Mouse (Mus musculus): ENCODE data around the gene Man1c1. TPM values are rescaled to one million over a fixed set of nuclear protein-coding genes. Genes with fewer than 3 reads are reported as not detected.

Gene Man1c1
- polyA plus RNA-seq, 1 experiment from 2014 or later = 5.6 TPM

DNA sequence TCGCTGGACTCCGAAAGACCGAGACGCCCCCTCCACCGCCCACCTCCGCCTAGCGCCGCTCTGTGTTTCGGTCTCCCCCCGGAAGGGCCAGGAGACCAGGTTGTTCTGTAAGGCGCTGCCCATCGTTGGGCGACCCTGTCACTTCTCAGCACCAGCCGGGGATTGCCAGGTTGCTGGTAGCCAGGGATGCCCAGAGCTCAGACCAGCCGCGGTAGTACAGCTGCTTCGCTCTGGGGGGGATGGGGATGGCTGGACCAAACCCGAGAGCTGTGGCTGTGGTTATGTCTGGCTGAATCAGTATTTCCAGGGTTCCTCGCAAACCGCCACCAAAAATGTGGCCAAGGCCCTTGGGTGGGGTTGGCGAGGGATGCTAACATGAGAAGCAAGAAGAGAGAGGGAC is 500 bp upstream of the Man1c1 start:
- WGBS = under 1% methylated on average over 21 of the region's 21 CpGs
- no peak; the same call in 1 of the 2 replicates for ATAC-seq (ENCODE audit: low read depth)
- Histone ChIP-seq H3K36me3 (ENCODE audit: control insufficient read depth, insufficient read depth, low read length) (no peaks in the 10 kb centered on the region), H3K27ac (ENCODE audit: low read depth, low read length) (peak overlapping the region; percentile 77), H3K9me3 (ENCODE audit: control insufficient read depth, low read length) (no peaks in the 10 kb centered on the region), H3K4me3 (ENCODE audit: low read depth, low read length) (peak overlapping the region; percentile 63), H3K4me1 (ENCODE audit: control insufficient read depth, insufficient read depth, low read length) (peaks cover 25% of the 10 kb centered on the region), H3K9ac (replicated peaks; ENCODE audit: low read depth, low read length) (peak overlapping the region; percentile 65), H3K27me3 (ENCODE audit: control insufficient read depth, insufficient read depth, low read length) (0 out of 2 replicates have a peak, but pooled peaks cover 3% of the 10 kb centered on the region), H3K4me2 (ENCODE audit: low read depth, low read length) (peak overlapping the region; percentile 82)

DNA sequence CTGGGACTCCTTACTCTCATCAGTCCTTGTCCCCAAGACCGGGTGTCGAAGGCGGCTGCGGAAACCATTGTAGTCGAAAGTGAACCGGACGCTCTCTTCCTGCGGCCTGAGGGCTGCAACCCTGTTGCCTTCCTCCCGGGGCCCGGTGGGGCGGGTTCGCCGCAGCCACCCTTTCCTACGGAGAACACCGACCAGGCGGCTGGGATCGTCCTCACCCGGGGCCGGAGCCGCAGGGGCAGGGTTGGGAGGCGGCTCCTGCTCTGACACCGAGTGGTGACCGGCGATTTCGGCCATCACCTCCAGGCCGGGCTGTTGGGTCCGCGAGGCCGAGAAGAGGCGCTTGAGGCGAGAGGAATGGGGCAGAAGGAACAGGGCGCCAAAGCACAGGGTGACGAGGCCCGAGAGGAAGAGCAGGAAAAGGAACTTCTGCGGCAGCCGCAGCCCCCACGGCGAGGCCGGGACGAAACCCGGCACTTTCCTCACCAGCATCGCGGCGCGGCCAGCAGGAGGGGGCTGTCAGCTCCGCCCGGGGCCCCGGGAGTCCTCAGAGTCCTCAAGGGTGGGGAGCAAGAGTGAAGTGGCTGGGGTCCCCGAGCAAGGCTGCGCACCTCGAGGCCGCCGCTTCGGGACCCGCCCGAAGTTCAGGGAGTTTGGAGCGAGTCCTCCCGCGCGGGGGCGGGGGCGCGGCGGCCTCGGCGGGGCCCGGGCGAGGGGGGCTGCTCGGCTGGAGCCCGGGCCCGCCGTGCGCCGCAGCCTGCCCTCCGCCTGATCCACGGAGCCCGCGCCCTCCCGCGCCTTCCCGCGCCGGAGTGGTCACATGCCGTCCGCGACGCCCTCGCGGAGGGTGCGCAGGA is 882 bp downstream of the Man1c1 start:
- peaks cover 25% of the 10 kb centered on the region for H3K4me1 ChIP-seq (ENCODE audit: control insufficient read depth, insufficient read depth, low read length)
- 1% methylated on average over 75 of the region's 90 CpGs for WGBS
- peak; percentile 19 for ATAC-seq (ENCODE audit: low read depth)
- peak overlapping the region; percentile 63 for H3K4me3 ChIP-seq (ENCODE audit: low read depth, low read length)
- peak overlapping the region; percentile 58 for H3K9ac ChIP-seq (replicated peaks; ENCODE audit: low read depth, low read length)
- H3K27me3 ChIP-seq (ENCODE audit: control insufficient read depth, insufficient read depth, low read length) = 0 out of 2 replicates have a peak, but pooled peaks cover 3% of the 10 kb centered on the region
- no peaks in the 10 kb centered on the region for H3K9me3 ChIP-seq (ENCODE audit: control insufficient read depth, low read length)
- no peak overlapping the region; the same call in 1 of the 2 replicates for H3K27ac ChIP-seq (ENCODE audit: low read depth, low read length)
- H3K36me3 ChIP-seq (ENCODE audit: control insufficient read depth, insufficient read depth, low read length) = no peaks in the 10 kb centered on the region
- peak overlapping the region; percentile 82 for H3K4me2 ChIP-seq (ENCODE audit: low read depth, low read length)

DNA sequence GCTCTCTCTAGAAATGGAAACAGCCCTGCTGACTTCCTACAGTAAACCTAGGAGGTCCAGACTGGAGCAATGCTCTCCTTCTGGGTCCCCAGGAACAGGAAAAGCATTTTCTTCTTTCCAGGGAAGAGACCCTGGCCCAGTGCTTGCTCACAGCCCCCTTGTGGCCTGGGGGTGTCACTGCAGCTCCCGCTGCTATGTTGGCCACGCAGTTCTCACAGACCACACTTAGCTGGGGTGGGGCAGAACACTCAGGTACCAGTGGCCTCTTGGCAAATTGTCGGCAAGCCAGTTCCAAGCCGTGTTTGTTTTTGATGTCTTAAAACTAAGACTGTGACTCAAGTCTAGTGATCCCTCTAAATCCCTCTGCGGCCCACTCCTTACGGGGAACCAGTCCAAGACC is 2.2 kb downstream of the Man1c1 start:
- Histone ChIP-seq H3K27ac (ENCODE audit: low read depth, low read length) (no peak overlapping the region), H3K4me3 (ENCODE audit: low read depth, low read length) (peak overlapping the region; percentile 63), H3K4me1 (ENCODE audit: control insufficient read depth, insufficient read depth, low read length) (peaks cover 25% of the 10 kb centered on the region), H3K9ac (replicated peaks; ENCODE audit: low read depth, low read length) (no peak overlapping the region), H3K9me3 (ENCODE audit: control insufficient read depth, low read length) (no peaks in the 10 kb centered on the region), H3K4me2 (ENCODE audit: low read depth, low read length) (peak overlapping the region; percentile 82), H3K27me3 (ENCODE audit: control insufficient read depth, insufficient read depth, low read length) (0 out of 2 replicates have a peak, but pooled peaks cover 3% of the 10 kb centered on the region), H3K36me3 (ENCODE audit: control insufficient read depth, insufficient read depth, low read length) (no peaks in the 10 kb centered on the region)
- no peak for ATAC-seq (ENCODE audit: low read depth)
- 39% methylated on average over 6 of the region's 6 CpGs for WGBS

DNA sequence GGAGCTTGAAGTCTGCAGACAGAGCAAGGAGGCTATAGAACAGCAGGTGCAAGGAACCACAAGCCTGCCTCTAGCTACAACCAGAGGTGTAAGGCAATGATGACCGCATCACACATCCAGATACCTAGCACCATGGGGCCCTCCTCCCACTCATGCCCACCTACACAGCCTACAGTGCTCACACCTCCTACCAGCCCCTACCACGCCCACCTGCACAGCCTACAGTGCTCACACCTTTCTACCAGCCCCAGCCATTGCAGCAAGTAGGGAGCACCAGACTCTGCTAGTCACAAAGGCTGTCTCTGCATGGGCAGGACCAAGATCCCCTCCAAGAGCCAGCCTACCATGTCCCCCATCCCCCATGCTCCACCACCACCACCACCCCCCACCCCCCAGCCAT is 3.2 kb downstream of the Man1c1 start:
- Histone ChIP-seq H3K4me2 (ENCODE audit: low read depth, low read length) (peak overlapping the region; percentile 82), H3K4me1 (ENCODE audit: control insufficient read depth, insufficient read depth, low read length) (peaks cover 25% of the 10 kb centered on the region), H3K9ac (replicated peaks; ENCODE audit: low read depth, low read length) (no peak overlapping the region), H3K9me3 (ENCODE audit: control insufficient read depth, low read length) (no peaks in the 10 kb centered on the region), H3K36me3 (ENCODE audit: control insufficient read depth, insufficient read depth, low read length) (no peaks in the 10 kb centered on the region), H3K4me3 (ENCODE audit: low read depth, low read length) (no peak overlapping the region), H3K27ac (ENCODE audit: low read depth, low read length) (no peak overlapping the region), H3K27me3 (ENCODE audit: control insufficient read depth, insufficient read depth, low read length) (0 out of 2 replicates have a peak, but pooled peaks cover 3% of the 10 kb centered on the region)
- ATAC-seq (ENCODE audit: low read depth) = no peak
- 94% methylated on average over 2 of the region's 2 CpGs for WGBS

DNA sequence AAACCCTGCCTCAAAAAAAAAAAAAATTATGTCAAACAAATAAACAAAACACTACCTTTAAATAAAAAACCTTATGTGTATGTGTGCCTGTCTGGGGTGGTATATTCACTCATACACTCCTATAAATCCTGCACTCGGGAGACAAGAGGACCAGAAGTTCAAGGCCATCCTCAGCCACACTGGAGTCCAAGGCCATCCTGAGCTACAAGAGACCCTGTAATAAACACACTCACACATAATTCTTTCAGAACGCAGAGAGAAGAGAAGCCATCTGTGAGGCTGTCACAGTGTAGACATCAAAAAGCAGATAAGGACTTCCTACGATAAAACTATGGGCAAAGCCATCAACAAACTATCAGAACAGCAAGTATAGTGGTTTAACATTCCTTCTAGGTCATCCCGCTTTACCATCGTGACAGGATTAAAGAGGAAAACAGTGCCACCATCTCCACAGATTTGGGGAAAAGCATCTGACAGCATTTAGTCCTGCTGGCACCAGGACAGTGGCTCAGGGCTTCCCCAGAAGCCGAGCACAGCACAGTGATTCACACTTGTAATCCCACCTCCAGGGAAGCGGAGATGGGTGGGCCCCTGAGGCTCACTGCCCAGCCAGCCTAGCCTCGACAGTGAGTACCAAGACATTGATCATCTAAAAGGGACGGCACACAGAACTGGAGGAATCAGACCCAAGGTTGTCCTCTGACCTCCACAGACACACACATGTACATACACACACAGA is 10.7 kb downstream of the Man1c1 start:
- ATAC-seq (ENCODE audit: low read depth) = no peak
- H3K4me3 ChIP-seq (ENCODE audit: low read depth, low read length) = no peak overlapping the region

DNA sequence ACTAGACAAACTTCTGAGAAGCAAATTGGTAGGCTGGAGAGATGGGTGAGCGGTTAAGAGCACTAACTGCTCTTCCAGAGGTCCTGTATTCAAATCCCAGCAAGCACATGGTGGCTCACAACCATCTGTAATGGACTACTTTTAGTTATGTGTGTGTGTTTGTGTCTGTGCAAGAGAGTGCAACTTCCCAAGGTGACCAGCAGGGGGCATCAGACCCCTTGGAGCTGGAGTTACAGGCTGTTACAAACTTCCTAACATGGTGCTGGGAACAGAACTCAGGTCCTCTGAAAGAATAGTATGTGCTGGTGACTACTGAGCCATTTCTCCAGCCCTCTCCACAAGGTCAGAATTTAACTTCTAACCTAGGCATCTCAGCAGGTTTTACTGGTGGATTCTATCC is 11.7 kb downstream of the Man1c1 start:
- H3K9me3 ChIP-seq (ENCODE audit: control insufficient read depth, low read length) = no peaks in the 10 kb centered on the region
- H3K4me1 ChIP-seq (ENCODE audit: control insufficient read depth, insufficient read depth, low read length) = no peaks in the 10 kb centered on the region
- no peaks in the 10 kb centered on the region for H3K27me3 ChIP-seq (ENCODE audit: control insufficient read depth, insufficient read depth, low read length)
- no peak overlapping the region for H3K27ac ChIP-seq (ENCODE audit: low read depth, low read length)
- H3K9ac ChIP-seq (replicated peaks; ENCODE audit: low read depth, low read length) = no peak overlapping the region
- WGBS = 100% methylated on average over 1 of the region's 1 CpGs
- no peak overlapping the region for H3K4me3 ChIP-seq (ENCODE audit: low read depth, low read length)
- H3K4me2 ChIP-seq (ENCODE audit: low read depth, low read length) = no peak overlapping the region
- H3K36me3 ChIP-seq (ENCODE audit: control insufficient read depth, insufficient read depth, low read length) = no peaks in the 10 kb centered on the region
- no peak for ATAC-seq (ENCODE audit: low read depth)

More for the DNA sequence above, 10.7 kb downstream of the Man1c1 start:
- 80% methylated on average over 9 of the region's 9 CpGs for WGBS
- Histone ChIP-seq H3K36me3 (ENCODE audit: control insufficient read depth, insufficient read depth, low read length) (no peaks in the 10 kb centered on the region), H3K4me2 (ENCODE audit: low read depth, low read length) (no peak overlapping the region), H3K27ac (ENCODE audit: low read depth, low read length) (no peak overlapping the region), H3K4me1 (ENCODE audit: control insufficient read depth, insufficient read depth, low read length) (no peaks in the 10 kb centered on the region), H3K9ac (replicated peaks; ENCODE audit: low read depth, low read length) (no peak overlapping the region), H3K9me3 (ENCODE audit: control insufficient read depth, low read length) (no peaks in the 10 kb centered on the region), H3K27me3 (ENCODE audit: control insufficient read depth, insufficient read depth, low read length) (no peaks in the 10 kb centered on the region)

DNA sequence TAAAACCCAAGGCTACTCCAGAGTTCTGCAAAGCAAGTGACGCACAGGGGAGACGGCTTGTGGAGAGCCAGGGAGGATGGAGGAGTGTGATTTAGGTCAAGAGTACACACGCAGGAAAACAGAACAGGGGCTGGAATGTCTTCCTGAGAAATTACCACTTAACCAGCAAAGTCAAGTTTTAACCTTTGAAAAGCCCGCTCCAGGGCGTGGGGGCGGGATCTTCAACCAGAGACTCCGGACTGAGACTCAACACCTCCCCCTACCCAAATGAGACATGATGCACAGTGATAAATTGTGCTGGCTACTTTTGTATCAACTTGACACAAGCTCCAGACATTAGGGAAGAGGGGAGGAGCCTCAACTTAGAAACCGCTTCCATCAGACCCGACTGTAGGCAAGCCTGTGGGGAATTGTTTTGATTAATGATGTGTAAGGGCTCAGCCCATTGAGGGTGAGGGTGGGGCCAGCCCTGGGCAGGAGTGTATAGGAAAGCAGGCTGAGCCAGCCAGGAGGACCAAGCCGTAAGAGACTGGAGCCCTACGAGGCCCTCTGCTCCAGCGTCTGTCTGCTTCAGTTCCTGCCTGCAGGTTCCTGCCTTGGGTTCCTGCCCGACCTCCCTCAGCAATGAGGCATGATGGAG is 17.9 kb downstream of the Man1c1 start:
- no peak overlapping the region for H3K4me2 ChIP-seq (ENCODE audit: low read depth, low read length)
- WGBS = 83% methylated on average over 13 of the region's 13 CpGs

DNA sequence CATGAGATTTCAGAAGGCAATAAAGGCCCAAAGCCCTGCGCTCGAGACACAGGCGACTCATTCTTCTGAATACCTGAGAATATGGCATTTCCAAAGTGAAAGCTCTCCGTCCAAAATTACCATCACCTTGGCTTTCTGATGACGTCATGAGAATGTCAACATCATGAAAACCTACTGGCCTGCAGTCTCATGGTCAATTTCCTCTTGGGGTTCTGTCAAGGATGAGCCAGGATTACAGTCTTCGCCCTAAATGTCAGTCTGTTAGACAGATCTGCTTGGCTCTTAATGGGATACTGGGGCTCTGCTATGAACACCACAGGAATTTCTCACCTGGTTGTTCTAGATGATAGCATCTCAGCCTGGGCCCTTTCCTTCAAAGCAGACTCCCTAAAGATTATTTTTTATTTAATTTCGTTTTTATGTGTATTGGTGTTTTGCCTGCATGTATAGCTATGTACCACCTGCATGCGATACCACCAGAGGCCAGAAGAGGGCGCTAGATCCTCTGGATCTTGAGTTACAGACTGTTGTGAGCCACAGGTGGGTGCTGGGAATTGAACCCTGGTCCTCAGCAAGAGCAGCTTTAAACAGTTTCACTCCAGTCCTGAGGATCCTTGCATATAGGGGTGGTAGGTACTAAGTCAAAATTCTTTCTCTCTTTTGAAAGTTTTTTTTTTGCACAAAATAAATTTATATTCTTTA is 19.3 kb downstream of the Man1c1 start:
- WGBS = 84% methylated on average over 9 of the region's 9 CpGs
- Histone ChIP-seq H3K9me3 (ENCODE audit: control insufficient read depth, low read length) (no peaks in the 10 kb centered on the region), H3K27me3 (ENCODE audit: control insufficient read depth, insufficient read depth, low read length) (no peaks in the 10 kb centered on the region), H3K36me3 (ENCODE audit: control insufficient read depth, insufficient read depth, low read length) (no peaks in the 10 kb centered on the region), H3K9ac (replicated peaks; ENCODE audit: low read depth, low read length) (no peak overlapping the region), H3K27ac (ENCODE audit: low read depth, low read length) (no peak overlapping the region), H3K4me3 (ENCODE audit: low read depth, low read length) (no peak overlapping the region), H3K4me2 (ENCODE audit: low read depth, low read length) (no peak overlapping the region), H3K4me1 (ENCODE audit: control insufficient read depth, insufficient read depth, low read length) (peaks cover 11% of the 10 kb centered on the region)
- ATAC-seq (ENCODE audit: low read depth) = no peak

More for the DNA sequence above, 17.9 kb downstream of the Man1c1 start:
- H3K36me3 ChIP-seq (ENCODE audit: control insufficient read depth, insufficient read depth, low read length) = no peaks in the 10 kb centered on the region
- H3K4me3 ChIP-seq (ENCODE audit: low read depth, low read length) = no peak overlapping the region
- H3K27ac ChIP-seq (ENCODE audit: low read depth, low read length) = no peak overlapping the region
- H3K9ac ChIP-seq (replicated peaks; ENCODE audit: low read depth, low read length) = no peak overlapping the region
- H3K4me1 ChIP-seq (ENCODE audit: control insufficient read depth, insufficient read depth, low read length) = peaks cover 11% of the 10 kb centered on the region
- no peak for ATAC-seq (ENCODE audit: low read depth)
- H3K9me3 ChIP-seq (ENCODE audit: control insufficient read depth, low read length) = no peaks in the 10 kb centered on the region
- no peaks in the 10 kb centered on the region for H3K27me3 ChIP-seq (ENCODE audit: control insufficient read depth, insufficient read depth, low read length)

Data from neural tube, embryonic 14.5 days (tissue).